Mouse (Mus musculus): ENCODE results near the gene Fto. TPM values are rescaled to one million over a fixed set of nuclear protein-coding genes. Genes with fewer than 3 reads are reported as not detected.

Gene Fto
- total and polyA plus RNA-seq, 3 experiments: 8.4 to 43.2 (median 15.7) TPM

- no peaks in the 10 kb centered on the region for H3K27me3 ChIP-seq (replicated peaks)
- no peaks in the 10 kb centered on the region for H3K9me3 ChIP-seq (replicated peaks; ENCODE audit: low read length)
- in situ Hi-C loops (cut with MboI; ENCODE audit: low pct_ligation_motif_present, low pct_unique_long_range_greater_than_20kb, low sequenced_read_pairs): no loop called here
- H3K4me2 ChIP-seq (ENCODE audit: insufficient read depth, low read depth, poor library complexity, severe bottlenecking): no peak overlapping the region
- H3K4me3 ChIP-seq (replicated peaks in 1 of 3; ENCODE audit: low read depth in 2 of 3, low read length in 2 of 3, poor library complexity in 1 of 3): no peak overlapping the region
- dilution Hi-C loops (cut with MboI; ENCODE audit: extremely low pct_ligation_motif_present, extremely low pct_unique_long_range_greater_than_20kb, low sequenced_read_pairs): no loop called here
- TF ChIP-seq ELF1 (IDR thresholded peaks at IDR 0.05; ENCODE audit: low read depth, low read length): no peak
- TF ChIP-seq MXI1 (IDR thresholded peaks at IDR 0.05; ENCODE audit: low read depth, low read length): no peak
- no peak for TF ChIP-seq ZC3H11A (IDR thresholded peaks at IDR 0.05; ENCODE audit: low read depth, low read length)
- no peak for TF ChIP-seq MAX (IDR thresholded peaks at IDR 0.05; ENCODE audit: low read length)
- no peak for TF ChIP-seq E2F4 (IDR thresholded peaks at IDR 0.05; ENCODE audit: insufficient replicate concordance, low read depth, low read length)
- no peak for TF ChIP-seq JUN (IDR thresholded peaks at IDR 0.05; ENCODE audit: insufficient read depth, low read depth, low read length)
- no peak for TF ChIP-seq TCF12 (IDR thresholded peaks at IDR 0.05; ENCODE audit: low read depth, low read length)
- no peak for TF ChIP-seq POLR2AphosphoS2 (IDR thresholded peaks at IDR 0.05; ENCODE audit: low read depth, low read length)
- TF ChIP-seq MAFK (IDR thresholded peaks at IDR 0.05; ENCODE audit: insufficient replicate concordance, low read length): no peak
- no peak overlapping the region for H3K27ac ChIP-seq (ENCODE audit: insufficient read depth, low read depth)
- no peak overlapping the region for H3K9ac ChIP-seq (ENCODE audit: insufficient read depth, low read depth)
- no peaks in the 10 kb centered on the region for H3K4me1 ChIP-seq (ENCODE audit: control insufficient read depth in 1 of 2, insufficient read depth in 2 of 2)
- H3K79me2 ChIP-seq (replicated peaks; ENCODE audit: control insufficient read depth, extremely low read depth, insufficient read depth, poor library complexity, severe bottlenecking): no peaks in the 10 kb centered on the region
- H3K36me3 ChIP-seq (replicated peaks in 1 of 2; ENCODE audit: control insufficient read depth in 1 of 2, insufficient read depth in 1 of 2, low read length in 1 of 2): peaks cover 0 to 23% of the 10 kb centered on the region in 2 experiments
- DNase-seq (ENCODE audit: extremely low read depth): no peak
These were observed 298.5 kb downstream of the Fto start for GRCm38 (mm10) chr8:91611723-91612362.

DNA sequence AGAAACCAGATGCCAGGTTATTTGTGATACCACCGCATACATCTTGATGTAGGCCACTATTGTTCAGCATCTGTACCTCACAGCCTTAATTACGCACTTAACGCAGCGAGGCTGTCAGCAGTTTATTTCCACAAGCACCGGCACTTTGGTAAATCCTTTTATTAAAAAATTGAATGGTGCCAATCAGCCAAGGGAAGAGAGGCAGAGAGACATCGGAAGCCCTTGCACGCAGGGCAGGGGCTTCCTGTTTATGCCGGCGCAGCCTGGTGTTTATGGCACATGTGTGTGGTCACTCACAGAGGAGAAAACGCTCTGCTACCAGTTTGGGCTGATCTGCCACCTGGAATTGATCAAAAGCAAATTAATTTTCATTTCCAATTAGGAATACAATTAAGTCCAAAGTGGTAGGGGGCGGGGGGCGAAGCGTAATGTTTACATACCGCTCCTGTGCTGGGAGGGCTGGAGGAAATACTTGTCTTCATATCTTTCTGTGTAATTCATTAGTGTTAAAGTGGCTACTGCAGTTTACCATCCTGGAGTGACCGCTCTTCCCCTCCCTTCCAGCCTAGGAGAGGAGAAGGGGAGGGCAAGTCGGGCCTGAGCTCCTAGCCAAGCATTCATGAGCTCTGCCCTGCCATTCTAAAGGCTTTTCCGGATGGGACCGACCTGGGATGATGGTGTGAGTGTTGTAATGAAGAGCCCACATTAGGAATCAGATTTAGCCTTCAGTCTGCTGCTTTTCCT is 299.2 kb downstream of the Fto start:
- H3K27me3 ChIP-seq (replicated peaks): no peaks in the 10 kb centered on the region
- no peak for DNase-seq (ENCODE audit: extremely low read depth)
- no peak overlapping the region for H3K27ac ChIP-seq (ENCODE audit: insufficient read depth, low read depth)
- TF ChIP-seq MAZ (IDR thresholded peaks at IDR 0.05; ENCODE audit: low read depth, low read length): no peak
- no peak for TF ChIP-seq BHLHE40 (IDR thresholded peaks at IDR 0.05; ENCODE audit: low read depth, low read length)
- no peak for TF ChIP-seq USF2 (conservative IDR thresholded peaks at IDR 0.05; ENCODE audit: low read depth, low read length)
- no peak for TF ChIP-seq MEF2A (IDR thresholded peaks at IDR 0.05; ENCODE audit: borderline replicate concordance, low read depth, low read length)
- TF ChIP-seq TBP (conservative IDR thresholded peaks at IDR 0.05; ENCODE audit: low read depth, low read length): no peak
- TF ChIP-seq ZKSCAN1 (IDR thresholded peaks at IDR 0.05; ENCODE audit: borderline replicate concordance, low read depth, low read length): no peak
- no peak overlapping the region for H3K4me2 ChIP-seq (ENCODE audit: insufficient read depth, low read depth, poor library complexity, severe bottlenecking)
- no peak overlapping the region for H3K9ac ChIP-seq (ENCODE audit: insufficient read depth, low read depth)
- peaks cover 0 to 23% of the 10 kb centered on the region in 2 experiments for H3K36me3 ChIP-seq (replicated peaks in 1 of 2; ENCODE audit: control insufficient read depth in 1 of 2, insufficient read depth in 1 of 2, low read length in 1 of 2)
- no peaks in the 10 kb centered on the region for H3K4me1 ChIP-seq (ENCODE audit: control insufficient read depth in 1 of 2, insufficient read depth in 2 of 2)
- H3K4me3 ChIP-seq (replicated peaks in 1 of 3; ENCODE audit: low read depth in 2 of 3, low read length in 2 of 3, poor library complexity in 1 of 3): no peak overlapping the region
- H3K9me3 ChIP-seq (replicated peaks; ENCODE audit: low read length): no peaks in the 10 kb centered on the region
- dilution Hi-C loops (cut with MboI; ENCODE audit: extremely low pct_ligation_motif_present, extremely low pct_unique_long_range_greater_than_20kb, low sequenced_read_pairs) (no loop called here), in situ Hi-C loops (cut with MboI; ENCODE audit: low pct_ligation_motif_present, low pct_unique_long_range_greater_than_20kb, low sequenced_read_pairs) (no loop called here)
- no peaks in the 10 kb centered on the region for H3K79me2 ChIP-seq (replicated peaks; ENCODE audit: control insufficient read depth, extremely low read depth, insufficient read depth, poor library complexity, severe bottlenecking)

Measured in CH12.LX (cell line).